In the genomic region with DNA sequence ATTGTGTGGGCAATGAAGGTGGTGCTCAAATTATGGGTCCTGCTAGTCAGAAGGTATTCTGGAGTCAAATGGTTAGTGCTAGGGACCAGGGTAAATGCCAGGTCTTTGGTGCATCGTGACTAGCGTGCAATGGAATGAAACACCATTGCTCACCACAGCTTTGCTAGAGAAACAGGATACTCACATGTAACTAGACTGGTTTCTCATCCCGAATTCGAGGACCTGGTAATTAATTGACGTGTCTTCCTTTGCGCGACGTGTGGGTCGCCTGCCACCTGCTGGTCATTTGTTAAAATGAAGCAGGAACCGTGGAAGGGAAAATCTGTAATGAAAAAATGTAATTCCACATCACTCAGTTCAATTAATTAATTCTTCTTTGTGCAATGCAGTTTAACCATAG, we compare ENCODE assay signal across 9 mouse cellular contexts. TPM values are rescaled to one million over a fixed set of nuclear protein-coding genes. Genes with fewer than 3 reads are reported as not detected.
A peak's percentile ranks its signal among the peaks of the same experiment; 100 is the strongest.
DNase-seq lines count a peak whose midpoint lies in the region; ATAC-seq and TF ChIP-seq lines count a peak whose summit lies in the region.
"Had no signal": no experiment of that assay in that cellular context is flagged by ENCODE, and none has a peak within 500 bp of the region (broad histone marks: within the 10 kb centered on the region; RNA-seq: fewer than 3 reads in every experiment).

No protein-coding gene starts in this region.

- WGBS in heart, embryonic 10.5 days: 3% methylated on average over 10 of the region's 10 CpGs
- WGBS in forebrain, embryonic 14.5 days: 1% methylated on average over 10 of the region's 10 CpGs
- 2% methylated on average over 10 of the region's 10 CpGs for WGBS in midbrain, embryonic 12.5 days

- H3K9ac ChIP-seq in forebrain, embryonic 14.5 days (ENCODE audit: low read length): no peak overlapping the region
- H3K9ac ChIP-seq in midbrain, embryonic 12.5 days (replicated peaks): no peak overlapping the region

- peaks cover 49% of the 10 kb centered on the region for H3K27me3 ChIP-seq in heart, embryonic 10.5 days (ENCODE audit: insufficient read depth, poor library complexity, severe bottlenecking)
- peaks cover 35% of the 10 kb centered on the region for H3K27me3 ChIP-seq in E14TG2a.4 (ENCODE audit: insufficient read depth, low read length)
- no peaks in the 10 kb centered on the region for H3K27me3 ChIP-seq in forebrain, embryonic 14.5 days (replicated peaks; ENCODE audit: control insufficient read depth, insufficient read depth, low read length)
- peaks cover 26% of the 10 kb centered on the region for H3K27me3 ChIP-seq in midbrain, embryonic 12.5 days

- H3K36me3 ChIP-seq in heart, embryonic 10.5 days: no peaks in the 10 kb centered on the region
- no peaks in the 10 kb centered on the region for H3K36me3 ChIP-seq in E14TG2a.4 (ENCODE audit: insufficient read depth, low read length)
- no peaks in the 10 kb centered on the region for H3K36me3 ChIP-seq in forebrain, embryonic 14.5 days (ENCODE audit: control insufficient read depth, insufficient read depth, low read length)
- no peaks in the 10 kb centered on the region for H3K36me3 ChIP-seq in midbrain, embryonic 12.5 days

- TF ChIP-seq CTCF in E14TG2a.4 (conservative IDR thresholded peaks at IDR 0.05; ENCODE audit: low read length): peak; percentile 62
- TF ChIP-seq CTCF in layer of hippocampus, adult 2 months (conservative IDR thresholded peaks at IDR 0.05): peak; percentile 91

- peak; percentile 55 for DNase-seq in heart, embryonic 10.5 days (ENCODE audit: low spot score)
- no peak for DNase-seq in heart, adult 11 months
- peak; percentile 69 for DNase-seq in brain, adult 2 months (ENCODE audit: low read depth, low spot score)
- peak; percentile 88 for DNase-seq in forebrain, embryonic 14.5 days (ENCODE audit: low spot score)
- DNase-seq in layer of hippocampus, adult 2 months (ENCODE audit: low spot score in 2 of 2): peak; percentile 56 to 81
- DNase-seq in thymus, postnatal 14 days: peak; percentile 32

- H3K4me1 ChIP-seq in heart, embryonic 10.5 days: no peaks in the 10 kb centered on the region
- peaks cover 7% of the 10 kb centered on the region; the same call in 1 of the 2 replicates for H3K4me1 ChIP-seq in E14TG2a.4 (replicated peaks; ENCODE audit: low read depth, low read length)
- H3K4me1 ChIP-seq in forebrain, embryonic 14.5 days (ENCODE audit: control insufficient read depth, insufficient read depth, low read length): peaks cover 12% of the 10 kb centered on the region
- peaks cover 24% of the 10 kb centered on the region for H3K4me1 ChIP-seq in midbrain, embryonic 12.5 days

- no peaks in the 10 kb centered on the region for H3K9me3 ChIP-seq in heart, embryonic 10.5 days
- peaks cover 10% of the 10 kb centered on the region for H3K9me3 ChIP-seq in E14TG2a.4 (ENCODE audit: low read length)
- H3K9me3 ChIP-seq in forebrain, embryonic 14.5 days (replicated peaks; ENCODE audit: control insufficient read depth, low read length): no peaks in the 10 kb centered on the region
- no peaks in the 10 kb centered on the region for H3K9me3 ChIP-seq in midbrain, embryonic 12.5 days

- H3K27ac ChIP-seq in heart, embryonic 10.5 days: no peak overlapping the region
- H3K27ac ChIP-seq in forebrain, embryonic 14.5 days (ENCODE audit: low read depth, low read length): no peak overlapping the region
- no peak overlapping the region for H3K27ac ChIP-seq in layer of hippocampus, adult 2 months
- no peak overlapping the region for H3K27ac ChIP-seq in midbrain, embryonic 12.5 days (replicated peaks)

- ATAC-seq in forebrain, embryonic 14.5 days: peak; percentile 40; the same call in 1 of the 2 replicates
- ATAC-seq in midbrain, embryonic 12.5 days (ENCODE audit: low FRiP score, low read depth): no peak

- no peak overlapping the region for H3K4me2 ChIP-seq in forebrain, embryonic 14.5 days (ENCODE audit: low read length)
- H3K4me2 ChIP-seq in midbrain, embryonic 12.5 days (replicated peaks): 0 out of 2 replicates have a peak overlapping the region, but pooled peaks have one; percentile 3

- H3K4me3 ChIP-seq in heart, embryonic 10.5 days: no peak overlapping the region
- H3K4me3 ChIP-seq in E14TG2a.4 (replicated peaks; ENCODE audit: low read length): no peak overlapping the region
- H3K4me3 ChIP-seq in forebrain, embryonic 14.5 days (ENCODE audit: low read depth, low read length): no peak overlapping the region
- H3K4me3 ChIP-seq in layer of hippocampus, adult 2 months: no peak overlapping the region
- H3K4me3 ChIP-seq in midbrain, embryonic 12.5 days: no peak overlapping the region

RNA-seq across cellular contexts. Expression of gene Ascl1, which starts 10.5 kb away (rescaled TPM):
- 0.92 TPM in 1 of 2 replicates, not detected in the other for polyA plus RNA-seq in heart, embryonic 10.5 days (2016; fragmentation: Nextera tagmentation; extraction: Ambion mirVana)
- polyA plus RNA-seq in forebrain, embryonic 14.5 days (2014; fragmentation: Nextera tagmentation; extraction: Ambion mirVana): 26.6 and 28.8 TPM in 2 replicates
- total RNA-seq in layer of hippocampus, adult 2 months (2021): 1 to 10 TPM; 6.0 to 6.9 TPM
- 113 and 124 TPM in 2 replicates for polyA plus RNA-seq in midbrain, embryonic 12.5 days (2016; fragmentation: Nextera tagmentation; extraction: Ambion mirVana)

RNA-seq across cellular contexts. Expression of gene Pah, which starts 17.6 kb away (rescaled TPM):
- polyA plus RNA-seq in heart, embryonic 10.5 days (2016; fragmentation: Nextera tagmentation; extraction: Ambion mirVana): 0.55 TPM in 1 of 2 replicates, not detected in the other
- polyA plus RNA-seq in forebrain, embryonic 14.5 days (2014; fragmentation: Nextera tagmentation; extraction: Ambion mirVana): not detected in 2 replicates
- total RNA-seq in layer of hippocampus, adult 2 months (2021): not detected
- polyA plus RNA-seq in midbrain, embryonic 12.5 days (2016; fragmentation: Nextera tagmentation; extraction: Ambion mirVana): 0.27 TPM in 1 of 2 replicates, not detected in the other
- polyA plus RNA-seq: large intestine, adult 2 months had no signal

Comparison
In these comparisons a context has a peak if more than half of its experiments do, and no peak if none do; other contexts are left out.
1. RNA of gene Ascl1, which starts 10.5 kb away (polyA plus RNA-seq): 113 to 124 TPM in midbrain, embryonic 12.5 days and 26.6 to 28.8 TPM in forebrain, embryonic 14.5 days; 0.92 TPM in heart, embryonic 10.5 days; every median in the first group is over 10 times any median in the second.